Mouse (Mus musculus) forebrain, embryonic 12.5 days (tissue): ENCODE data around the gene Shcbp1. TPM values are rescaled to one million over a fixed set of nuclear protein-coding genes. Genes with fewer than 3 reads are reported as not detected.
"Not testable (repeated sequence)": the region's sequence is repeated elsewhere in the genome, so short reads cannot be mapped to it uniquely, and the experiment has no call there.

Experiments
- ATAC-seq: fragments of 200-750 bp; cut with Nextera tagmentation; 2 replicates; pipeline ENCODE4 v1.8.0; 2017; ENCODE audit warnings: moderate TSS enrichment; ENCODE audit not compliant: low FRiP score
- H3K27ac ChIP-seq: fragments of 300-500 bp; sonication (generic); 2 replicates; pipeline ENCODE4 v1.5.1; 2016; ENCODE audit warnings: mild to moderate bottlenecking
- H3K27me3 ChIP-seq: fragments of 300-500 bp; sonication (generic); 2 replicates; pipeline ENCODE4 v1.6.1; 2016; ENCODE audit warnings: mild to moderate bottlenecking
- H3K36me3 ChIP-seq: fragments of 300-500 bp; sonication (generic); replicated peaks from 2 replicates; pipeline ENCODE4 v1.6.1; 2016; ENCODE audit warnings: mild to moderate bottlenecking
- H3K4me1 ChIP-seq: fragments of 300-500 bp; sonication (generic); 2 replicates; pipeline ENCODE4 v1.6.1; 2016
- H3K4me2 ChIP-seq: fragments of 300-500 bp; sonication (generic); 2 replicates; pipeline ENCODE4 v1.6.1; 2016; ENCODE audit warnings: mild to moderate bottlenecking, moderate library complexity
- H3K4me3 ChIP-seq: fragments of 300-500 bp; sonication (generic); replicated peaks from 2 replicates; pipeline ENCODE4 v1.5.1; 2016; ENCODE audit warnings: mild to moderate bottlenecking
- H3K9ac ChIP-seq: fragments of 300-500 bp; sonication (generic); 2 replicates; pipeline ENCODE4 v1.6.1; 2016; ENCODE audit warnings: mild to moderate bottlenecking
- H3K9me3 ChIP-seq: fragments of 300-500 bp; sonication (generic); 2 replicates; pipeline ENCODE4 v1.6.1; 2016
- WGBS: fragments of 180-500 bp; shearing (Covaris S2); methylation state at CpG from one replicate; pipeline ENCODE4 v1.1.7; 2016; 5-methylcytosine and 5-hydroxymethylcytosine counted together
- polyA plus RNA-seq: library from polyadenylated mRNA; unstranded; fragments of >200 nt; fragmentation: Nextera tagmentation; extraction: Ambion mirVana; gene quantifications from 2 replicates; pipeline ENCODE4 v1.2.1, GENCODE M21; 2016

The Shcbp1 gene
- polyA plus RNA-seq = 72.8 and 73.4 TPM in 2 replicates

- H3K27me3 ChIP-seq = no peaks in the 10 kb centered on the region
- WGBS = 5% methylated on average over 29 of the region's 29 CpGs
Measured at GRCm38 (mm10) chr8:4779254-4780055, at the start of gene Shcbp1. TSS of gene Shcbp1 (minus strand) at chr8:4779567.

DNA sequence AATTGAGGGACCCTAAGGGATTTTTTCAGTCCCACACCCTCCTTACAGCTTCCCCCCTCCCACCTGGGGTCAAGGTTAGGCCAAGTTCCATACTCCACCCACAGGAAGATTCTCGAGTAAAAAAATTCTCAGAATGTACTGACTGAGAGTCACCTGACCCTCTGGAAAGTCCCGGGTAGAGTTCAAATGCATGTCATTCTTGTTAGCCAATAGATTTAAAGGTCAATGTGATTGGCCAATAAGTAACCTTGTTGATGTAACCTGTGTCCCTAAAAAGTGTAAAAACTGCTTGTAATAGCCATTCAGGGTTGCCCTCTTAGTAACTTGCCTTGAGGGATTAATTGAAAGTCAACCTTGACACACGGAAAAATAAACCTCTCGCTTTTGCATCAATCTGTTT is 29.5 kb upstream of the Shcbp1 start:
- Histone ChIP-seq H3K27me3 (no peaks in the 10 kb centered on the region), H3K27ac (no peak overlapping the region), H3K9ac (no peak overlapping the region), H3K36me3 (no peaks in the 10 kb centered on the region), H3K4me1 (no peaks in the 10 kb centered on the region), H3K4me3 (no peak overlapping the region), H3K9me3 (no peaks in the 10 kb centered on the region), H3K4me2 (no peak overlapping the region)
- no peak for ATAC-seq
- WGBS = 92% methylated on average over 4 of the region's 4 CpGs

More at GRCm38 (mm10) chr8:4779254-4780055, at the start of gene Shcbp1:
- peaks cover 12% of the 10 kb centered on the region for H3K4me1 ChIP-seq
- ATAC-seq = peak; percentile 96
- no peak within 1 kb of the TSS for H3K27ac ChIP-seq
- no peaks in the 10 kb centered on the region for H3K9me3 ChIP-seq
- peaks cover 14% of the 10 kb centered on the region for H3K36me3 ChIP-seq
- peak within 1 kb of the TSS; percentile 66 for H3K9ac ChIP-seq
- peak within 1 kb of the TSS; percentile 79 for H3K4me3 ChIP-seq
- peak within 1 kb of the TSS; percentile 62 for H3K4me2 ChIP-seq

DNA sequence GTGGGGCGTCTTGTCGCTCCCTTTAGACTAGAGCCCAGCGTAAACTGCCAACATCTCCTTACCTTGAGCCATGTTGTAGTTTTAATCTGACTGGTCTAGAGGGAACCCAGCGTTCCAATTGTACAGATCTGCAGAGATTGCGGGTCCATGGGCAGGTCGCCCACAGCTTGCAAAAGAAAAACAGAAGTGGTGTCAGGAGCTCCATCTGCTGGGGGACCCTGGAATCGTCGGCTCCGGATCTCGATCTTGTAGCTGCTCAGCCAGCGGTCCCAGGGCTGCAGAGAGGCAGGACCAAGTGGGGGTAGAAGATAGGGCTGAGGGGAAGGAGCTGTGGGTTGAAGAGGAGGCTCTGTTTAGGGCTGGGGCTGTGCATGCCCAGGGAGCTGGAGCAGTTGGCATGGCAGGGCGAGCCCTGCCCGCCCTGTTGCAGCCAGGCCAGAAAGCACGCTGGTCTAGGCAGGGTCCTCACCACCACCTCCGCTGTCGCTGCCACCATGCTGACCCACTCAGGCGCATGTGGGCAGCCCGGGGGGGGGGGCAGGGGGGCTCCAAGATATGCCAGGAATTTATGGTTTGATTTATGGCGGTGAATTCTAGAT is 21.3 kb upstream of the Shcbp1 start:
- Histone ChIP-seq H3K27me3 (no peaks in the 10 kb centered on the region), H3K36me3 (no peaks in the 10 kb centered on the region), H3K9me3 (no peaks in the 10 kb centered on the region), H3K4me1 (no peaks in the 10 kb centered on the region), H3K27ac (no peak overlapping the region), H3K9ac (no peak overlapping the region), H3K4me2 (no peak overlapping the region), H3K4me3 (no peak overlapping the region)
- 60% methylated on average over 19 of the region's 19 CpGs for WGBS
- ATAC-seq = peak; percentile 51

GRCm38 (mm10) chr8:4778266-4778665 is 1.1 kb downstream of the Shcbp1 start:
- Histone ChIP-seq H3K4me3 (peak overlapping the region; percentile 79), H3K4me1 (peaks cover 12% of the 10 kb centered on the region), H3K9me3 (peaks cover 7% of the 10 kb centered on the region; the same call in 1 of the 2 replicates), H3K27me3 (no peaks in the 10 kb centered on the region), H3K36me3 (peaks cover 24% of the 10 kb centered on the region), H3K4me2 (peak overlapping the region; percentile 62), H3K9ac (peak overlapping the region; percentile 66; the same call in 1 of the 2 replicates), H3K27ac (no peak overlapping the region)
- WGBS = 87% methylated on average over 6 of the region's 6 CpGs
- peak; percentile 16; the same call in 1 of the 2 replicates for ATAC-seq

DNA sequence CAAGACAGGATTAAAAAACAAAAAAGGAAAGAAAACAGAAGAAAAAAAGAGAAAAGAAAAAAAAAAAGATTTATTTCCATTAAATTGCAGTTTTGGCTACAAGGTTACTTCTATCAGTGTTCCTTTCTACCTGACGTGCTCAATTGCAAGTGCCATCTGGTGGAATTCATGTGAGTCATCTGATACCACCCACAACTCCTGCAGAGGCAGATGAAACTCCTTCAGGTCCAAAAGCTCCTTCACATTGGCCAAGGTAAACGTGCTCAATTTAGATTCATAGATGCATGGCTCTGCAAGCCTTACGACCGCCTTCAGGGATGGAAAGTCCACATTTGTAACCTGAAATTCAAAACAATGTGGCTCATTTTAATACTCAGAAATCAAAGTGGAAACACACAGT is 14.6 kb downstream of the Shcbp1 start:
- no peak overlapping the region for H3K9ac ChIP-seq
- no peak overlapping the region for H3K4me2 ChIP-seq
- no peak overlapping the region for H3K27ac ChIP-seq
- 91% methylated on average over 4 of the region's 4 CpGs for WGBS
- H3K4me3 ChIP-seq = no peak overlapping the region
- H3K9me3 ChIP-seq = no peaks in the 10 kb centered on the region
- no peaks in the 10 kb centered on the region for H3K27me3 ChIP-seq
- ATAC-seq = no peak
- H3K4me1 ChIP-seq = no peaks in the 10 kb centered on the region
- H3K36me3 ChIP-seq = no peaks in the 10 kb centered on the region

- 92% methylated on average over 5 of the region's 5 CpGs for WGBS
- Histone ChIP-seq H3K4me2 (no peak overlapping the region), H3K27me3 (no peaks in the 10 kb centered on the region), H3K9ac (no peak overlapping the region), H3K4me1 (no peaks in the 10 kb centered on the region), H3K9me3 (no peaks in the 10 kb centered on the region), H3K27ac (no peak overlapping the region), H3K36me3 (peaks cover 5% of the 10 kb centered on the region), H3K4me3 (no peak overlapping the region)
- ATAC-seq = no peak
Measured at GRCm38 (mm10) chr8:4753048-4753447, 26.3 kb downstream of the Shcbp1 start.

DNA sequence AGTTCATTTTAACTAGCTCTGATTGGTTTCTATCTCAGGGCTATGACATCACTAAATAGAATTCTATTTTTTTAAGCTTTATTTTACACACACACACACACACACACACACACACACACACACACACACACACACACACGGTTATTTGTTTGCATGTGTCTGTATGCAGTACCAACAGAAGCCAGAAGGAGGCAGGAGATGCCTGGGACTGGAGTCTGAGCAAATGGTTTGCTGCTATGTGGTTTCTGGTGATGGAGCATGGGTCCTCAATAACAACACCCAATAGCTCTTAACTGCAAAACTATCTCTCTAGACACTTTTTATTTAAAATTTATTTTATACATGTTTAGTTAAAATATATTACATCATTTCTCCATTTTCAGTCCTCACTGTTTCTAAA is 48.4 kb downstream of the Shcbp1 start:
- H3K27ac ChIP-seq = no peak overlapping the region
- 63% methylated on average over 1 of the region's 1 CpGs for WGBS
- H3K27me3 ChIP-seq = no peaks in the 10 kb centered on the region
- peaks cover 10% of the 10 kb centered on the region for H3K36me3 ChIP-seq
- no peak for ATAC-seq
- no peaks in the 10 kb centered on the region for H3K4me1 ChIP-seq
- 0 out of 2 replicates have a peak, but pooled peaks cover 2% of the 10 kb centered on the region for H3K9me3 ChIP-seq
- H3K4me2 ChIP-seq = no peak overlapping the region
- H3K4me3 ChIP-seq = no peak overlapping the region
- no peak overlapping the region for H3K9ac ChIP-seq

DNA sequence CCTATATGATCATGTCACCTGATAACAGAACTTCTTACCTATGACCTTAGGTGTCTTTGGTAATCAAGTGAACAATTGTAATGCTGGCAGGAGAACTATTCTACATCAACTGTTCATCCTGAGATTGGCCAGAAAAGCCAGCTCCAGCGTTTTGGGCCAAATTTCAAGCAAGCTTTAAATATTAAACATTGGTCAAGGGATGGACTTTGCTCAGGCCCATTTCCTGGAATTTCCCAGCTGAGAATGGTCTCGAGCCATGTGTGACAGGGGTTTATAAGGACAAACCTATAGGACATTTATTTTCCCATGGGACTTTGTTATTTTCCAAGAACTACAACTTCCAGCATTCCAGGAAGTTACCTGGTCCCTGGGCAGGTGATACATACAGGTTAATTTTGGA is 63.8 kb downstream of the Shcbp1 start:
- no peak overlapping the region for H3K27ac ChIP-seq
- H3K9me3 ChIP-seq = no peaks in the 10 kb centered on the region
- 66% methylated on average over 2 of the region's 2 CpGs for WGBS
- ATAC-seq = no peak
- no peaks in the 10 kb centered on the region for H3K27me3 ChIP-seq
- H3K4me3 ChIP-seq = no peak overlapping the region
- H3K36me3 ChIP-seq = no peaks in the 10 kb centered on the region
- H3K4me2 ChIP-seq = no peak overlapping the region
- H3K4me1 ChIP-seq = no peaks in the 10 kb centered on the region
- no peak overlapping the region for H3K9ac ChIP-seq

GRCm38 (mm10) chr8:4708346-4708745 is 71.0 kb downstream of the Shcbp1 start:
- H3K4me1 ChIP-seq, ATAC-seq, H3K27me3 ChIP-seq, H3K36me3 ChIP-seq, H3K27ac ChIP-seq, H3K9ac ChIP-seq, H3K4me2 ChIP-seq, H3K9me3 ChIP-seq, H3K4me3 ChIP-seq: not testable (repeated sequence)
- 74% methylated on average over 5 of the region's 5 CpGs for WGBS

GRCm38 (mm10) chr8:4707916-4708315 is 71.5 kb downstream of the Shcbp1 start:
- H3K4me1 ChIP-seq, H3K4me3 ChIP-seq, H3K9ac ChIP-seq, H3K27ac ChIP-seq, H3K27me3 ChIP-seq, H3K9me3 ChIP-seq, H3K4me2 ChIP-seq, ATAC-seq, H3K36me3 ChIP-seq: not testable (repeated sequence)
- 80% methylated on average over 7 of the region's 7 CpGs for WGBS

DNA sequence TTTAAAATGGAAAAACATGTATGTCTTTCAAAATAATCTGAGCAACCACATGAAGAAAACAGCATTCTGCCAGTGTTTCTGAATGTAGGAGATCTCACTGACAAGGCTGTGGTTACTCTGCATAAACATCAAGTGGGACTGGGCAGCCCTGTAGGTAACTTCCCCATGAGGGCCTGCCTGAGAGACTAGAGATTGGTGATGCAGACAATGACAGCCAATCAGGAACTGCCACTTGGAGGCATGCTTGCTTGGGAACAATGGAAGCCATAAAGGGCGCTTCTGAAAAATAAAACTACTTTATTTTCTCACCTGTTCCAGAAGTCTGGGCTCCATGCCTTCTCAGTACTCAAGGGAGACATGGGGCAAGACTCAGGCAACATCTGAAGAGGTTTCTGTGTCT is 87.7 kb downstream of the Shcbp1 start:
- no peak overlapping the region for H3K4me3 ChIP-seq
- no peak overlapping the region for H3K27ac ChIP-seq
- WGBS = 61% methylated on average over 1 of the region's 1 CpGs
- H3K4me1 ChIP-seq = no peaks in the 10 kb centered on the region
- no peak overlapping the region for H3K9ac ChIP-seq
- H3K27me3 ChIP-seq = no peaks in the 10 kb centered on the region
- no peak overlapping the region for H3K4me2 ChIP-seq
- H3K36me3 ChIP-seq = no peaks in the 10 kb centered on the region
- ATAC-seq = no peak
- no peaks in the 10 kb centered on the region for H3K9me3 ChIP-seq
